In the genomic region with DNA sequence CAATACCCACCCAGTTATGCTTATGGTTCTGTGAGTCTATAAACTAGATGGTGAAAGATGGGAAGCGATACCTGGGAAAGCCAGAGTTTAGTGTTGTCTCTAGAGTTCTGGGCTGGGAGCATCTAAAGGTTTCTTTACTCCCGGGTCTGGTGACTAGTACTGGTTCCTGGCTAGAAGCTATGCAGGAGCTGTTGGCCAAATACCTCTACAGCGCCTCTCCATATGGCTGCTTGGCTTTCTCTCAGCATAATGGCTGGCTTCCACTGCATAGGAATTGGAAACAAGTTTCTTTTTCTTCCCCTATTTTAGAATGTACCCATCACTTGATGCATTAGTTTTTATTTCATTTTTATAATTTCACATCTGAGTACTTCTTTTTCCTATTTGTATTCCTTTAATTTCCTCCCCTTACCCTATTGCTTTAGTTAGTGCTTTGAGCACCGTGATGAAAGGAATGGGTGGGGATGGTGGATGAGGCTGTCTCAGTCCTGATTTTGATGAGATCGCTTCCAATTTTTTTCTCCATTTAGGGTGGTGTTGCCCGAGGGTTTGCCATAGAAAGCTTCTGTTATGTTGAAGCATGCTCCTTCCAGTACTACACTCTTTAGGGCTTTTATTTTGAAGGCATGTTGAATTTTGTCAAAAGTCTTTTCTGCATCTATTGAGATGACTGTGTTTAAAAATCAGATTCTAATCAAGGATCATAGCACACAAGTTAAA, we compare ENCODE assay signal across 14 mouse cellular contexts.
DNase-seq lines count a peak whose midpoint lies in the region; ATAC-seq lines count a peak whose summit lies in the region.
"Had no signal": no experiment of that assay in that cellular context is flagged by ENCODE, and none has a peak within 500 bp of the region (broad histone marks: within the 10 kb centered on the region; RNA-seq: fewer than 3 reads in every experiment).

No protein-coding gene starts in this region.

- peak; percentile 89 for ATAC-seq in frontal cortex, adult (ENCODE audit: low TSS enrichment)
- ATAC-seq in monocyte, adult 5-6 weeks (replicated peaks; ENCODE audit: insufficient number of reproducible peaks, low FRiP score, low TSS enrichment, poor library complexity, severe bottlenecking) = no peak
- ATAC-seq: liver, embryonic 12.5 days; midbrain, embryonic 15.5 days had no signal

- no peak for DNase-seq in frontal cortex, postnatal 10 days (ENCODE audit: low spot score in 2 of 2)
- DNase-seq in cerebellum, adult 11 months = peak; percentile 73
- peak; percentile 84 for DNase-seq in cerebellum, postnatal 10 days
- peak; percentile 29 for DNase-seq in right cerebral cortex, postnatal 25 days
- no peak for DNase-seq in spleen, postnatal 10 days (ENCODE audit: low spot score in 2 of 2)
- DNase-seq: B cell, adult 2 months; embryo, embryonic 11 days; heart, postnatal 4 days; kidney, adult 9 months; thymus, postnatal 25 days had no signal

Comparison
In these comparisons a context has a peak if more than half of its experiments do, and no peak if none do; other contexts are left out.
1. DNase-seq: peak in cerebellum, adult 11 months (single experiment), cerebellum, postnatal 10 days (2 of 2) and right cerebral cortex, postnatal 25 days (single experiment); none in frontal cortex, postnatal 10 days (0 of 2) and spleen, postnatal 10 days (0 of 2).